Mouse (Mus musculus): ENCODE data around the gene Zscan22. TPM values are rescaled to one million over a fixed set of nuclear protein-coding genes. Genes with fewer than 3 reads are reported as not detected.
A peak's percentile ranks its signal among the peaks of the same experiment; 100 is the strongest.
"Not testable (repeated sequence)": the region's sequence is repeated elsewhere in the genome, so short reads cannot be mapped to it uniquely, and the experiment has no call there.

The Zscan22 gene
- polyA plus RNA-seq, 1 experiment from 2014 or later: 28.1 TPM

DNA sequence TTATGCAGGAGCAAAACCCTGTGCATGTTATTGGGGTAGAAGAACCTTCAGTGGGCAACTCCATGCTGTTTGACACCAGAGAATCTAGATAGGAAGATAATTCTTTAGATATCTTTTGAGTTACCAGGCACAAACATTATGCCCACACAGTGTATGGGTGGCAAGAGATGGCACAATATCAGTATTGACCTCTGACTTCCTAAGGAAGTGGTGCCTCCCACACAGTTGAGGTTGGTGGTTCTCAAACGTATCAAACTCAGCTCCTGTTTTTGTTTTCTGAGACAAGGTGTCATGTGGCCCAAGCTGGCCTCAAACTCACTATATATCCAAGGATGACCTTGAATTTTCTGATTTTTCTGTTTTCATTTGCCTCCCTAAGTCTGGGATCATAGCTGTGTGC is 6.3 kb upstream of the Zscan22 start:
- WGBS: 88% methylated on average over 1 of the region's 1 CpGs
- Histone ChIP-seq H3K9me3 (ENCODE audit: control insufficient read depth, low read length) (no peaks in the 10 kb centered on the region), H3K36me3 (ENCODE audit: control insufficient read depth, insufficient read depth, low read length) (peaks cover 27% of the 10 kb centered on the region), H3K4me1 (ENCODE audit: control insufficient read depth, insufficient read depth, low read length) (no peaks in the 10 kb centered on the region), H3K27me3 (ENCODE audit: control insufficient read depth, insufficient read depth, low read length) (no peaks in the 10 kb centered on the region), H3K27ac (replicated peaks; ENCODE audit: low read depth, low read length) (no peak overlapping the region), H3K4me3 (ENCODE audit: low read depth, low read length) (no peak overlapping the region), H3K4me2 (ENCODE audit: low read depth, severe bottlenecking) (no peak overlapping the region), H3K9ac (ENCODE audit: low read length) (no peak overlapping the region)
- ATAC-seq (ENCODE audit: insufficient number of reproducible peaks, low FRiP score, low TSS enrichment, low read depth) (no peak), DNase-seq (ENCODE audit: low spot score) (no peak)

GRCm38 (mm10) chr7:12901517-12901916 is 3.9 kb downstream of the Zscan22 start:
- Histone ChIP-seq H3K9me3 (ENCODE audit: control insufficient read depth, low read length) (no peaks in the 10 kb centered on the region), H3K27ac (replicated peaks; ENCODE audit: low read depth, low read length) (no peak overlapping the region), H3K36me3 (ENCODE audit: control insufficient read depth, insufficient read depth, low read length) (peaks cover 7% of the 10 kb centered on the region; the same call in 1 of the 2 replicates), H3K4me3 (ENCODE audit: low read depth, low read length) (no peak overlapping the region), H3K4me2 (ENCODE audit: low read depth, severe bottlenecking) (no peak overlapping the region), H3K27me3 (ENCODE audit: control insufficient read depth, insufficient read depth, low read length) (no peaks in the 10 kb centered on the region), H3K9ac (ENCODE audit: low read length) (no peak overlapping the region), H3K4me1 (ENCODE audit: control insufficient read depth, insufficient read depth, low read length) (no peaks in the 10 kb centered on the region)
- no peak for DNase-seq (ENCODE audit: low spot score)
- no peak for ATAC-seq (ENCODE audit: insufficient number of reproducible peaks, low FRiP score, low TSS enrichment, low read depth)
- 93% methylated on average over 5 of the region's 5 CpGs for WGBS

DNA sequence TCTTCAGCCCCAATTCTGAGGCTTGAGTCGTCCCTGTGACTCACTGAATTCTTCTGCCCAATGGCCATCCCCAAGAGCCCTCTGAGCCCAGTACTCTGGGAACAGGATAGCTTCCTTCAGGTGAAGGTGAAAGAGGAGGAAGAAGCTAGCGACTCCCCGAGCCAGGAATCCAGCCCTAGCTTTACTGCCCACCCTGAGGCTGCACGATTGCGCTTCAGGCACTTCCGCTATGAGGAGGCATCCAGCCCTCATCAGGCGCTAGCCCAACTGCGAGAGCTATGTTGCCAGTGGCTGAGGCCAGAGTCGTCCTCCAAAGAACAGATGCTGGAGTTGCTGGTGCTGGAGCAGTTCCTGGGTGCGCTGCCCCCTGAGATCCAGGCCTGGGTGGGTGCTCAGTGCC is 6.0 kb downstream of the Zscan22 start:
- WGBS: 61% methylated on average over 10 of the region's 10 CpGs
- no peak overlapping the region for H3K4me2 ChIP-seq (ENCODE audit: low read depth, severe bottlenecking)
- no peak overlapping the region for H3K9ac ChIP-seq (ENCODE audit: low read length)
- DNase-seq (ENCODE audit: low spot score) (no peak), ATAC-seq (ENCODE audit: insufficient number of reproducible peaks, low FRiP score, low TSS enrichment, low read depth) (no peak)
- H3K4me3 ChIP-seq (ENCODE audit: low read depth, low read length): no peak overlapping the region
- peaks cover 11% of the 10 kb centered on the region for H3K36me3 ChIP-seq (ENCODE audit: control insufficient read depth, insufficient read depth, low read length)
- no peaks in the 10 kb centered on the region for H3K4me1 ChIP-seq (ENCODE audit: control insufficient read depth, insufficient read depth, low read length)
- no peaks in the 10 kb centered on the region for H3K9me3 ChIP-seq (ENCODE audit: control insufficient read depth, low read length)
- H3K27me3 ChIP-seq (ENCODE audit: control insufficient read depth, insufficient read depth, low read length): no peaks in the 10 kb centered on the region
- no peak overlapping the region for H3K27ac ChIP-seq (replicated peaks; ENCODE audit: low read depth, low read length)

- no peak for DNase-seq (ENCODE audit: low spot score)
- Histone ChIP-seq H3K4me2 (ENCODE audit: low read depth, severe bottlenecking) (no peak overlapping the region), H3K9ac (ENCODE audit: low read length) (no peak overlapping the region), H3K27me3 (ENCODE audit: control insufficient read depth, insufficient read depth, low read length) (no peaks in the 10 kb centered on the region), H3K4me1 (ENCODE audit: control insufficient read depth, insufficient read depth, low read length) (no peaks in the 10 kb centered on the region), H3K36me3 (ENCODE audit: control insufficient read depth, insufficient read depth, low read length) (peaks cover 11% of the 10 kb centered on the region), H3K9me3 (ENCODE audit: control insufficient read depth, low read length) (no peaks in the 10 kb centered on the region), H3K27ac (replicated peaks; ENCODE audit: low read depth, low read length) (no peak overlapping the region), H3K4me3 (ENCODE audit: low read depth, low read length) (no peak overlapping the region)
- ATAC-seq (ENCODE audit: insufficient number of reproducible peaks, low FRiP score, low TSS enrichment, low read depth): no peak
- 91% methylated on average over 1 of the region's 1 CpGs for WGBS
These were observed 7.5 kb downstream of the Zscan22 start for GRCm38 (mm10) chr7:12905146-12905545.

- H3K4me1 ChIP-seq (ENCODE audit: control insufficient read depth, insufficient read depth, low read length): no peaks in the 10 kb centered on the region
- no peaks in the 10 kb centered on the region for H3K9me3 ChIP-seq (ENCODE audit: control insufficient read depth, low read length)
- peak overlapping the region; percentile 55 for H3K9ac ChIP-seq (ENCODE audit: low read length)
- H3K4me2 ChIP-seq (ENCODE audit: low read depth, severe bottlenecking): peak overlapping the region; percentile 46; the same call in 1 of the 2 replicates
- DNase-seq (ENCODE audit: low spot score) (peak; percentile 73), ATAC-seq (ENCODE audit: insufficient number of reproducible peaks, low FRiP score, low TSS enrichment, low read depth) (0 out of 2 replicates have a peak, but pooled peaks have one; percentile 18)
- no peaks in the 10 kb centered on the region for H3K27me3 ChIP-seq (ENCODE audit: control insufficient read depth, insufficient read depth, low read length)
- WGBS: 41% methylated on average over 7 of the region's 7 CpGs
- peak overlapping the region; percentile 36; the same call in 1 of the 2 replicates for H3K27ac ChIP-seq (replicated peaks; ENCODE audit: low read depth, low read length)
- peaks cover 6% of the 10 kb centered on the region for H3K36me3 ChIP-seq (ENCODE audit: control insufficient read depth, insufficient read depth, low read length)
- H3K4me3 ChIP-seq (ENCODE audit: low read depth, low read length): peak overlapping the region; percentile 33; the same call in 1 of the 2 replicates
These were observed 11.9 kb downstream of the Zscan22 start for GRCm38 (mm10) chr7:12909498-12909962.

DNA sequence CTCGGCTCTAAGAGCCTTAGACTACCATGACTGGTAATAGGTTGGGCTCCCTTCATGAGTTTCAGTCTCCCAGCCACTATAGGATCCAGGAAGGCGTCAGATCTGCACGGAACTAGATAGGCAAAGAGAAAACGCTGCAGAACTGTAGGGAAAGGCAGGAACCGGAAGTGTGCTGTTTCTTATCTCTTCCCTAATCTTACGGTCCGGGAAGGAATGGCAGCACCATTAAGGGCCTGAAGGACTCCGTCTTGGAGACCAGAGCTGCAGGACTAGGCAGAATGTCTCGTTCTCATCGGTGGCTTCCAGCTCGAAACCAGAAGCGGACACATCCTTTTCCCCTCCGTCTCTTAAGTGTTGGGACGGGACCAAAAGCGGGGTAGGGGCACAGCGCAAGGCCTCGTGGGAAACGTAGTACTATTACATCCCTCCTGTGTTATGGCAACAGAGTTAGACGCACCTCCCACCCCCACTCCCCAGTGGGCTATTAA is 12.6 kb downstream of the Zscan22 start:
- peak overlapping the region; percentile 33 for H3K4me3 ChIP-seq (ENCODE audit: low read depth, low read length)
- H3K36me3 ChIP-seq (ENCODE audit: control insufficient read depth, insufficient read depth, low read length): peaks cover 4% of the 10 kb centered on the region
- H3K9ac ChIP-seq (ENCODE audit: low read length): peak overlapping the region; percentile 55
- DNase-seq (ENCODE audit: low spot score): peak; percentile 58
- no peaks in the 10 kb centered on the region for H3K9me3 ChIP-seq (ENCODE audit: control insufficient read depth, low read length)
- peak overlapping the region; percentile 36; the same call in 1 of the 2 replicates for H3K27ac ChIP-seq (replicated peaks; ENCODE audit: low read depth, low read length)
- WGBS: 7% methylated on average over 19 of the region's 19 CpGs
- no peaks in the 10 kb centered on the region for H3K27me3 ChIP-seq (ENCODE audit: control insufficient read depth, insufficient read depth, low read length)
- H3K4me2 ChIP-seq (ENCODE audit: low read depth, severe bottlenecking): peak overlapping the region; percentile 46
- peak; percentile 72; the same call in 1 of the 2 replicates for ATAC-seq (ENCODE audit: insufficient number of reproducible peaks, low FRiP score, low TSS enrichment, low read depth)
- no peaks in the 10 kb centered on the region for H3K4me1 ChIP-seq (ENCODE audit: control insufficient read depth, insufficient read depth, low read length)

- H3K9me3 ChIP-seq (ENCODE audit: control insufficient read depth, low read length): no peaks in the 10 kb centered on the region
- no peaks in the 10 kb centered on the region for H3K36me3 ChIP-seq (ENCODE audit: control insufficient read depth, insufficient read depth, low read length)
- H3K4me1 ChIP-seq (ENCODE audit: control insufficient read depth, insufficient read depth, low read length): no peaks in the 10 kb centered on the region
- DNase-seq (ENCODE audit: low spot score): no peak
- no peak for ATAC-seq (ENCODE audit: insufficient number of reproducible peaks, low FRiP score, low TSS enrichment, low read depth)
- no peaks in the 10 kb centered on the region for H3K27me3 ChIP-seq (ENCODE audit: control insufficient read depth, insufficient read depth, low read length)
- no peak overlapping the region for H3K9ac ChIP-seq (ENCODE audit: low read length)
- no peak overlapping the region for H3K4me3 ChIP-seq (ENCODE audit: low read depth, low read length)
- H3K27ac ChIP-seq (replicated peaks; ENCODE audit: low read depth, low read length): no peak overlapping the region
- H3K4me2 ChIP-seq (ENCODE audit: low read depth, severe bottlenecking): no peak overlapping the region
These were observed 15.9 kb downstream of the Zscan22 start for GRCm38 (mm10) chr7:12913556-12913955.

DNA sequence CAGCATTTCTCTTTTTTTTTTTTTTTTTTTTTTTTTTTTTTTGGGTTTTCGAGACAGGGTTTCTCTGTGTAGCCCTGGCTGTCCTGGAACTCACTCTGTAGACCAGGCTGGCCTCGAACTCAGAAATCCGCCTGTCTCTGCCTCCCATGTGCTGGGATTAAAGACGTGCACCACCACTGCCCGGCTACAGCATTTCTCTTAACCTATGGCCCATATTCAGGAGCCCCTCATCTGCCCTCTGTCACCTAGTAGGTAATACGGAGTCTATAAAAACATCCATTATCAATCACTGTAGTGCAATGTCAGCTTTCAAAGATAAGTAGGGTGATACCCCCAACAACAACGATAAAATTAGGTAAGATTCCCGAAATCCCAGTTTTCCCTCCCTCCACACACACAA is 22.9 kb downstream of the Zscan22 start:
- not testable (repeated sequence) for DNase-seq (ENCODE audit: low spot score); H3K27ac ChIP-seq (replicated peaks; ENCODE audit: low read depth, low read length); H3K4me1 ChIP-seq (ENCODE audit: control insufficient read depth, insufficient read depth, low read length); H3K9me3 ChIP-seq (ENCODE audit: control insufficient read depth, low read length); H3K9ac ChIP-seq (ENCODE audit: low read length); H3K27me3 ChIP-seq (ENCODE audit: control insufficient read depth, insufficient read depth, low read length); H3K4me2 ChIP-seq (ENCODE audit: low read depth, severe bottlenecking); H3K4me3 ChIP-seq (ENCODE audit: low read depth, low read length); ATAC-seq (ENCODE audit: insufficient number of reproducible peaks, low FRiP score, low TSS enrichment, low read depth)
- peaks cover 11% of the 10 kb centered on the region for H3K36me3 ChIP-seq (ENCODE audit: control insufficient read depth, insufficient read depth, low read length)
- 89% methylated on average over 6 of the region's 8 CpGs for WGBS

GRCm38 (mm10) chr7:12921318-12921704 is 23.7 kb downstream of the Zscan22 start:
- WGBS: 1% methylated on average over 3 of the region's 3 CpGs
- H3K27me3 ChIP-seq (ENCODE audit: control insufficient read depth, insufficient read depth, low read length): 0 out of 2 replicates have a peak, but pooled peaks cover 1% of the 10 kb centered on the region
- H3K4me3 ChIP-seq (ENCODE audit: low read depth, low read length): peak overlapping the region; percentile 93
- H3K27ac ChIP-seq (replicated peaks; ENCODE audit: low read depth, low read length): peak overlapping the region; percentile 91
- no peaks in the 10 kb centered on the region for H3K9me3 ChIP-seq (ENCODE audit: control insufficient read depth, low read length)
- peaks cover 19% of the 10 kb centered on the region for H3K36me3 ChIP-seq (ENCODE audit: control insufficient read depth, insufficient read depth, low read length)
- DNase-seq (ENCODE audit: low spot score): no peak
- peaks cover 7% of the 10 kb centered on the region for H3K4me1 ChIP-seq (ENCODE audit: control insufficient read depth, insufficient read depth, low read length)
- H3K4me2 ChIP-seq (ENCODE audit: low read depth, severe bottlenecking): peak overlapping the region; percentile 95
- no peak for ATAC-seq (ENCODE audit: insufficient number of reproducible peaks, low FRiP score, low TSS enrichment, low read depth)
- peak overlapping the region; percentile 84 for H3K9ac ChIP-seq (ENCODE audit: low read length)

All from limb, embryonic 11.5 days (tissue).